Comparison of ENCODE assay signal across 12 mouse cellular contexts in genomic region chr6:86578396-86578795, GRCm38 (mm10). TPM values are rescaled to one million over a fixed set of nuclear protein-coding genes. Genes with fewer than 3 reads are reported as not detected.
DNase-seq lines count a peak whose midpoint lies in the region; ATAC-seq and TF ChIP-seq lines count a peak whose summit lies in the region.
"Had no signal": no experiment of that assay in that cellular context is flagged by ENCODE, and none has a peak within 500 bp of the region (broad histone marks: within the 10 kb centered on the region; RNA-seq: fewer than 3 reads in every experiment).

No protein-coding gene starts in this region.

- ATAC-seq in forebrain, embryonic 16.5 days, result no peak
- ATAC-seq: forebrain, postnatal 0 days had no signal

- WGBS in macrophage (ENCODE audit: missing documents), result 78% methylated on average over 2 of the region's 2 CpGs
- WGBS in forebrain, embryonic 16.5 days, result 64% methylated on average over 2 of the region's 2 CpGs

- H3K27ac ChIP-seq in layer of hippocampus, adult 2 months, result peak overlapping the region; percentile 83
- 0 out of 2 replicates have a peak overlapping the region, but pooled peaks have one; percentile 41 for H3K27ac ChIP-seq in macrophage
- H3K27ac ChIP-seq in forebrain, embryonic 16.5 days (ENCODE audit: low read length), result no peak overlapping the region
- H3K27ac ChIP-seq: liver, embryonic 13.5 days had no signal

- DNase-seq in cerebellum, adult 11-12 months, result peak; percentile 40
- DNase-seq in cerebellum, postnatal 4 days (ENCODE audit: low spot score in 2 of 2), result no peak
- DNase-seq in layer of hippocampus, adult 2 months (ENCODE audit: low spot score in 2 of 2), result no peak
- DNase-seq in layer of hippocampus, postnatal 25 days (ENCODE audit: extremely low spot score in 1 of 2, low spot score in 1 of 2), result no peak
- peak; percentile 64 for DNase-seq in kidney, postnatal 10 days
- no peak for DNase-seq in thymus, postnatal 14 days
- DNase-seq: forebrain, postnatal 0 days; liver, embryonic 13.5 days; right cerebral cortex, postnatal 25 days had no signal

- no peak overlapping the region for H3K4me3 ChIP-seq in layer of hippocampus, adult 2 months
- H3K4me3 ChIP-seq in macrophage (ENCODE audit: inconsistent target), result no peak overlapping the region
- H3K4me3 ChIP-seq in forebrain, embryonic 16.5 days (replicated peaks; ENCODE audit: low read length), result no peak overlapping the region
- H3K4me3 ChIP-seq: liver, embryonic 13.5 days; myocyte had no signal

- H3K79me2 ChIP-seq in macrophage (ENCODE audit: inconsistent target), result no peaks in the 10 kb centered on the region

- no peaks in the 10 kb centered on the region for H3K36me3 ChIP-seq in macrophage (ENCODE audit: inconsistent target)
- H3K36me3 ChIP-seq in forebrain, embryonic 16.5 days (ENCODE audit: control insufficient read depth, insufficient read depth), result no peaks in the 10 kb centered on the region
- H3K36me3 ChIP-seq: liver, embryonic 13.5 days had no signal

- no peak overlapping the region for H3K9ac ChIP-seq in forebrain, embryonic 16.5 days (replicated peaks; ENCODE audit: low read depth, low read length)
- H3K9ac ChIP-seq: forebrain, postnatal 0 days; liver, embryonic 13.5 days had no signal

- no peaks in the 10 kb centered on the region for H3K27me3 ChIP-seq in forebrain, embryonic 16.5 days (replicated peaks; ENCODE audit: control insufficient read depth, insufficient read depth, low read length)
- H3K27me3 ChIP-seq: liver, embryonic 13.5 days had no signal

- TF ChIP-seq CTCF in layer of hippocampus, adult 2 months (conservative IDR thresholded peaks at IDR 0.05), result no peak

- H3K4me1 ChIP-seq in forebrain, embryonic 16.5 days (replicated peaks; ENCODE audit: control insufficient read depth, insufficient read depth, low read length), result no peaks in the 10 kb centered on the region
- H3K4me1 ChIP-seq: liver, embryonic 13.5 days had no signal

- no peaks in the 10 kb centered on the region for H3K9me3 ChIP-seq in forebrain, embryonic 16.5 days (ENCODE audit: control insufficient read depth, low read length)
- H3K9me3 ChIP-seq: liver, embryonic 13.5 days had no signal

- no peak overlapping the region for H3K4me2 ChIP-seq in forebrain, embryonic 16.5 days (ENCODE audit: low read length)
- H3K4me2 ChIP-seq: liver, embryonic 13.5 days had no signal

RNA-seq across cellular contexts. Expression of gene Asprv1, which starts 49.6 kb away (rescaled TPM):
- 1 to 10 TPM; 1.2 to 1.9 TPM for total RNA-seq in layer of hippocampus, adult 2 months (2021)
- 1 to 10 TPM; 1.4 to 1.5 TPM for total RNA-seq in layer of hippocampus, postnatal 25 days (2021)
- total RNA-seq in macrophage (2018; cell fraction: chromatin; rRNA removed), result 1 to 10 TPM in 7 of 26 experiments, under 1 TPM in 12, not detected in 7; 0.43 to 2.2 (median 0.89) TPM
- total RNA-seq in macrophage (2018; cell fraction: cytosol; rRNA removed), result under 1 TPM in 14 of 26 experiments, not detected in 12; 0.07 to 0.66 (median 0.19) TPM
- total RNA-seq in macrophage (2018; cell fraction: nucleus; rRNA removed), result 1 to 10 TPM in 7 of 26 experiments, under 1 TPM in 11, not detected in 8; 0.40 to 2.0 (median 0.75) TPM
- 0.14 to 0.17 TPM in 2 of 3 replicates, not detected in the other for polyA plus RNA-seq in macrophage (2018)
- 0.92 and 1.6 TPM in 2 replicates for polyA plus RNA-seq in forebrain, embryonic 16.5 days (2015; fragmentation: Nextera tagmentation; extraction: Ambion mirVana)

RNA-seq across cellular contexts. Expression of gene Pcbp1, which starts 52.3 kb away (rescaled TPM):
- 100 to 1,000 TPM; 179 to 184 TPM for total RNA-seq in layer of hippocampus, adult 2 months (2021)
- 100 to 1,000 TPM; 187 to 192 TPM for total RNA-seq in layer of hippocampus, postnatal 25 days (2021)
- total RNA-seq in macrophage (2018; cell fraction: chromatin; rRNA removed), result 10 to 100 TPM; 15.1 to 57.1 (median 29.5) TPM
- total RNA-seq in macrophage (2018; cell fraction: cytosol; rRNA removed), result 100 to 1,000 TPM; 159 to 254 (median 209) TPM
- total RNA-seq in macrophage (2018; cell fraction: nucleus; rRNA removed), result 100 to 1,000 TPM in 6 of 26 experiments, 10 to 100 TPM in 20; 44.0 to 133 (median 80.2) TPM
- 129 to 213 TPM (median 209 TPM) in 3 replicates for polyA plus RNA-seq in macrophage (2018)
- polyA plus RNA-seq in forebrain, embryonic 16.5 days (2015; fragmentation: Nextera tagmentation; extraction: Ambion mirVana), result 256 and 326 TPM in 2 replicates

Comparison
In these comparisons a context has a peak if more than half of its experiments do, and no peak if none do; other contexts are left out.
1. DNase-seq: peak in cerebellum, adult 11-12 months (single experiment) and kidney, postnatal 10 days (single experiment); none in cerebellum, postnatal 4 days (0 of 2), layer of hippocampus, adult 2 months (0 of 2), layer of hippocampus, postnatal 25 days (0 of 2) and thymus, postnatal 14 days (single experiment).